Mouse (Mus musculus) lung, embryonic 15.5 days (tissue): ENCODE measurements around the gene Tube1. TPM values are rescaled to one million over a fixed set of nuclear protein-coding genes. Genes with fewer than 3 reads are reported as not detected.

Source experiments
- polyA plus RNA-seq: library from polyadenylated mRNA; unstranded; fragments of >200 nt; fragmentation: Nextera tagmentation; extraction: Ambion mirVana; gene quantifications from 2 replicates; pipeline ENCODE4 v1.2.1, GENCODE M21; 2015

Gene Tube1
- polyA plus RNA-seq, 1 experiment from 2014 or later: 18.8 TPM

Other genes starting within 250 kb of the Tube1 start
- 111 and 115 TPM in 2 replicates for gene Lama4, start 168.5 kb upstream of the Tube1 start, polyA plus RNA-seq
- gene Fam229b, start 62 bp upstream of the Tube1 start, polyA plus RNA-seq: 10.4 and 12.0 TPM in 2 replicates
- 0.21 and 0.40 TPM in 2 replicates for gene Ccn6, start 29.8 kb downstream of the Tube1 start, polyA plus RNA-seq
- gene Fyn, start 234.9 kb downstream of the Tube1 start, polyA plus RNA-seq: 19.0 and 21.4 TPM in 2 replicates